Comparison of ENCODE assay signal across 8 mouse cellular contexts in the genomic region with DNA sequence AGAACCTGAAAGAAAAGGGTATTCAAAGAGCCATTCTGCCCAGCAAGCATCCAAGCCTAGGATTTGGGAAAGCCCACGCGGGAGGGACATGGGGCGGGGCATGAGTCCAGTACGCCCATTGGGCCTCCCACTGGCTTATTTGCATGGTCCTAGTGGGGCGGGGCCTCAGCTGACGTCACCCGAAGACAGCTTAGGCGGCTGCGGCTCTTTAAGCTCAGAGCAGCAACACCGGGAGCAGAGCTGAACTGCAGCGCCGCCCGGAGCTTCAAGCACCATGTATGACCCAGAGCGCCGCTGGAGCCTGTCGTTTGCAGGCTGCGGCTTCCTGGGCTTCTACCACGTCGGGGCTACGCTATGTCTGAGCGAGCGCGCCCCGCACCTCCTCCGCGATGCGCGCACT. TPM values are rescaled to one million over a fixed set of nuclear protein-coding genes. Genes with fewer than 3 reads are reported as not detected.
DNase-seq lines count a peak whose midpoint lies in the region; ATAC-seq lines count a peak whose summit lies in the region.

Pnpla3 (plus strand) TSS at position 238 of the 400 bp plus-strand sequence.

- H3K4me3 ChIP-seq in forebrain, embryonic 10.5 days, result peak within 1 kb of the TSS; percentile 70
- peak within 1 kb of the TSS; percentile 51 to 52 for H3K4me3 ChIP-seq in heart, embryonic 14.5 days (ENCODE audit: control insufficient read depth in 1 of 2, insufficient read depth in 1 of 2, low read depth in 1 of 2, low read length in 2 of 2)
- H3K4me3 ChIP-seq in liver, embryonic 11.5 days (ENCODE audit: low read depth, low read length), result peak within 1 kb of the TSS; percentile 53
- peak within 1 kb of the TSS; percentile 47 for H3K4me3 ChIP-seq in stomach, embryonic 14.5 days (ENCODE audit: low read depth, low read length)

- DNase-seq in CD4-positive helper T cell, adult 2 months (ENCODE audit: low read depth, low spot score), result peak; percentile 82
- peak; percentile 86 for DNase-seq in c-Kit-positive CD71-positive TER-119-negative erythroid progenitor cells, embryonic 14.5 days (ENCODE audit: low read depth)
- DNase-seq in forebrain, embryonic 10.5 days (ENCODE audit: extremely low spot score, low spot score), result peak; percentile 97
- DNase-seq in kidney, postnatal 10 days, result peak; percentile 98
- DNase-seq in liver, embryonic 11.5 days (ENCODE audit: low spot score), result peak; percentile 87
- DNase-seq in naive thymus-derived CD4-positive, alpha-beta T cell, adult 2 months (ENCODE audit: low read depth), result peak; percentile 51

- WGBS in forebrain, embryonic 10.5 days, result under 1% methylated on average over 28 of the region's 28 CpGs
- 0% methylated on average over 28 of the region's 28 CpGs for WGBS in heart, embryonic 14.5 days
- under 1% methylated on average over 28 of the region's 28 CpGs for WGBS in liver, embryonic 11.5 days
- WGBS in stomach, embryonic 14.5 days, result under 1% methylated on average over 28 of the region's 28 CpGs

- no peaks in the 10 kb centered on the region for H3K9me3 ChIP-seq in forebrain, embryonic 10.5 days
- H3K9me3 ChIP-seq in heart, embryonic 14.5 days (ENCODE audit: control insufficient read depth, low read length), result no peaks in the 10 kb centered on the region
- H3K9me3 ChIP-seq in liver, embryonic 11.5 days (ENCODE audit: control insufficient read depth, low read length), result no peaks in the 10 kb centered on the region
- no peaks in the 10 kb centered on the region for H3K9me3 ChIP-seq in stomach, embryonic 14.5 days (ENCODE audit: control insufficient read depth, low read depth, low read length)

- peak within 1 kb of the TSS; percentile 65 for H3K9ac ChIP-seq in heart, embryonic 14.5 days (ENCODE audit: low read length)
- H3K9ac ChIP-seq in liver, embryonic 11.5 days (ENCODE audit: low read depth, low read length), result peak within 1 kb of the TSS; percentile 44
- peak within 1 kb of the TSS; percentile 14; the same call in 1 of the 2 replicates for H3K9ac ChIP-seq in stomach, embryonic 14.5 days (replicated peaks; ENCODE audit: low read depth, low read length)

- H3K36me3 ChIP-seq in forebrain, embryonic 10.5 days (replicated peaks), result no peaks in the 10 kb centered on the region
- H3K36me3 ChIP-seq in heart, embryonic 14.5 days (ENCODE audit: control insufficient read depth, insufficient read depth, low read length), result no peaks in the 10 kb centered on the region
- H3K36me3 ChIP-seq in liver, embryonic 11.5 days (ENCODE audit: control insufficient read depth, insufficient read depth, low read length), result no peaks in the 10 kb centered on the region
- H3K36me3 ChIP-seq in stomach, embryonic 14.5 days (ENCODE audit: control insufficient read depth, insufficient read depth, low read length), result no peaks in the 10 kb centered on the region

- peaks cover 28% of the 10 kb centered on the region for H3K4me1 ChIP-seq in forebrain, embryonic 10.5 days
- peaks cover 7 to 15% of the 10 kb centered on the region in 2 experiments for H3K4me1 ChIP-seq in heart, embryonic 14.5 days (ENCODE audit: control insufficient read depth in 2 of 2, insufficient read depth in 2 of 2, low read length in 2 of 2)
- H3K4me1 ChIP-seq in liver, embryonic 11.5 days (replicated peaks; ENCODE audit: control insufficient read depth, insufficient read depth, low read length), result peaks cover 2% of the 10 kb centered on the region; the same call in 1 of the 2 replicates
- peaks cover 10% of the 10 kb centered on the region; the same call in 1 of the 2 replicates for H3K4me1 ChIP-seq in stomach, embryonic 14.5 days (ENCODE audit: control insufficient read depth, insufficient read depth, low read length)

- H3K4me2 ChIP-seq in heart, embryonic 14.5 days (ENCODE audit: low read length), result peak within 1 kb of the TSS; percentile 98
- peak within 1 kb of the TSS; percentile 89 for H3K4me2 ChIP-seq in liver, embryonic 11.5 days
- peak within 1 kb of the TSS; percentile 96 for H3K4me2 ChIP-seq in stomach, embryonic 14.5 days (replicated peaks; ENCODE audit: low read depth, low read length)

- H3K27me3 ChIP-seq in forebrain, embryonic 10.5 days (ENCODE audit: poor library complexity, severe bottlenecking), result peaks cover 21% of the 10 kb centered on the region
- H3K27me3 ChIP-seq in heart, embryonic 14.5 days (ENCODE audit: control insufficient read depth, insufficient read depth, low read length), result no peaks in the 10 kb centered on the region; the same call in 1 of the 2 replicates
- H3K27me3 ChIP-seq in liver, embryonic 11.5 days (replicated peaks; ENCODE audit: control insufficient read depth, insufficient read depth, low read length), result peaks cover 20% of the 10 kb centered on the region
- H3K27me3 ChIP-seq in stomach, embryonic 14.5 days (ENCODE audit: control insufficient read depth, insufficient read depth, low read length), result peaks cover 4% of the 10 kb centered on the region; the same call in 1 of the 2 replicates

- ATAC-seq in heart, embryonic 14.5 days (ENCODE audit: insufficient number of reproducible peaks, insufficient read depth, low FRiP score, low read depth), result peak; percentile 92
- ATAC-seq in liver, embryonic 11.5 days (replicated peaks; ENCODE audit: low FRiP score), result peak; percentile 94
- peak; percentile 98 for ATAC-seq in stomach, embryonic 14.5 days (ENCODE audit: insufficient number of reproducible peaks, insufficient read depth, low FRiP score, low read depth)

- peak within 1 kb of the TSS; percentile 79 for H3K27ac ChIP-seq in forebrain, embryonic 10.5 days
- H3K27ac ChIP-seq in heart, embryonic 14.5 days (replicated peaks in 1 of 2; ENCODE audit: control insufficient read depth in 1 of 2, insufficient read depth in 1 of 2, low read depth in 2 of 2, low read length in 2 of 2), result 0 out of 4 replicates have a peak within 1 kb of the TSS, but pooled peaks of 1 of the 2 experiments have one; percentile 0
- no peak within 1 kb of the TSS for H3K27ac ChIP-seq in liver, embryonic 11.5 days (ENCODE audit: low read depth, low read length)
- no peak within 1 kb of the TSS for H3K27ac ChIP-seq in stomach, embryonic 14.5 days (ENCODE audit: low read length)

RNA-seq across cellular contexts. Expression of gene Pnpla3, which starts in this region (rescaled TPM):
- 1.5 and 1.8 TPM in 2 replicates for polyA plus RNA-seq in forebrain, embryonic 10.5 days (2016; fragmentation: Nextera tagmentation; extraction: Ambion mirVana)
- polyA plus RNA-seq in heart, embryonic 14.5 days (2014; fragmentation: Nextera tagmentation; extraction: Ambion mirVana), result 0.50 and 0.61 TPM in 2 replicates
- polyA plus RNA-seq in liver, embryonic 11.5 days (2014; fragmentation: Nextera tagmentation; extraction: Ambion mirVana), result 1.4 and 2.3 TPM in 2 replicates
- 0.51 and 0.70 TPM in 2 replicates for polyA plus RNA-seq in stomach, embryonic 14.5 days (2014; fragmentation: Nextera tagmentation; extraction: Ambion mirVana)

Comparison
In these comparisons a context has a peak if more than half of its experiments do, and no peak if none do; other contexts are left out.
1. Peak in ATAC-seq, H3K4me3 ChIP-seq, H3K9ac ChIP-seq and H3K4me2 ChIP-seq in heart, embryonic 14.5 days; RNA of the gene not detected or under 1 TPM.
2. Peak in ATAC-seq, H3K4me3 ChIP-seq, H3K9ac ChIP-seq and H3K4me2 ChIP-seq in stomach, embryonic 14.5 days; RNA of the gene not detected or under 1 TPM.
3. H3K9ac ChIP-seq: peak in every context shown above with its lines; median percentile 65 in heart, embryonic 14.5 days; 44 in liver, embryonic 11.5 days; 14 in stomach, embryonic 14.5 days.